Mouse (Mus musculus) neural tube, embryonic 12.5 days (tissue): ENCODE results near the gene Lrig1. TPM values are rescaled to one million over a fixed set of nuclear protein-coding genes. Genes with fewer than 3 reads are reported as not detected.

Experiments
- ATAC-seq: fragments of 200-750 bp; cut with Nextera tagmentation; 2 replicates; pipeline ENCODE4 v1.8.0; 2017; ENCODE audit warnings: low read depth, mild to moderate bottlenecking, moderate TSS enrichment, moderate library complexity; ENCODE audit not compliant: low FRiP score
- H3K27ac ChIP-seq: fragments of 300-500 bp; sonication (generic); 2 replicates; pipeline ENCODE4 v1.5.1; 2016
- H3K27me3 ChIP-seq: fragments of 300-500 bp; sonication (generic); replicated peaks from 2 replicates; pipeline ENCODE4 v1.6.1; 2016; ENCODE audit warnings: mild to moderate bottlenecking
- H3K36me3 ChIP-seq: fragments of 300-500 bp; sonication (generic); 2 replicates; pipeline ENCODE4 v1.6.1; 2016; ENCODE audit warnings: mild to moderate bottlenecking
- H3K4me1 ChIP-seq: fragments of 300-500 bp; sonication (generic); 2 replicates; pipeline ENCODE4 v1.6.1; 2016
- H3K4me2 ChIP-seq: fragments of 300-500 bp; sonication (generic); replicated peaks from 2 replicates; pipeline ENCODE4 v1.6.1; 2016; ENCODE audit warnings: mild to moderate bottlenecking
- H3K4me3 ChIP-seq: fragments of 300-500 bp; sonication (generic); 2 replicates; pipeline ENCODE4 v1.5.1; 2016
- H3K9ac ChIP-seq: fragments of 300-500 bp; sonication (generic); 2 replicates; pipeline ENCODE4 v1.6.1; 2016; ENCODE audit warnings: mild to moderate bottlenecking
- H3K9me3 ChIP-seq: fragments of 300-500 bp; sonication (generic); 2 replicates; pipeline ENCODE4 v1.6.1; 2016; ENCODE audit warnings: mild to moderate bottlenecking
- WGBS: fragments of 180-500 bp; shearing (Covaris S2); methylation state at CpG from one replicate; pipeline ENCODE4 v1.1.7; 2016; 5-methylcytosine and 5-hydroxymethylcytosine counted together
- polyA plus RNA-seq: library from polyadenylated mRNA; unstranded; fragments of >200 nt; fragmentation: Nextera tagmentation; extraction: Ambion mirVana; gene quantifications from 2 replicates; pipeline ENCODE4 v1.2.1, GENCODE M21; 2016

The Lrig1 gene
- polyA plus RNA-seq, 1 experiment from 2014 or later, result 20.4 TPM

DNA sequence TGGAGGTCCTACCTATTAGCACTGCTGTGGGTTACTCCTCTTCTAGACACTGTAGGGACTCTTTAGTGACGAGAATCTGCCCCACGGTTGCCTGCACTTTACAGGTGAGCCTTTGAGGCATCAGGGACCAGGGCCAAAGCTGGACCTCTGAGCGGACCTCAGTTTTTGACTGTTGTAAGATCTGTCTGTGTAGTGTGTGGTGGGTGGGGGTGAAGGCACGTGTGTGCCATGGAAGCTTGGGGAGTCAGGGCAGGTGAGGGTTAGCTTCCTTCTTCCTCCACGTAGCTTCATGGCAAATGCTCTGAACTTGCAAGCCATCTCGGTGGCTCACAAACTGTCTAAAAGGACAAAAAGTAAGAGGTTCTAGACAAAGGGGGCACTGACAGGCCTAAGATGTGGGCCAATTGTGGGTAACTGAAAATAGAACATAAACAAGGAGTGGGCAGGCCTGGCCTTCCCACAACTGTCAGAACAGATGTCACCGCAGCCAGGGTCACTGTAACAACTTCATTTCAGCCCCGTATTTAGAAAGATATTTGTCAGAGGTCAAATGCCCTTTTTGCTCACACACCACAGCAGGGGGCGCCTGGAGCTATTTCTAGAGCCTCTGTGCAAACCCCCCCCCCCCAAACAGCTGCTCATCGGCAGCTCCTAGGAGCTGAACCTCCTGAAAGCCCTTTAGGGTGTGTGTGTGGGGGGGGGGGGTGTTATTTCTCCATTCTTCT is 103.0 kb downstream of the Lrig1 start:
- 0 out of 2 replicates have a peak, but pooled peaks cover 3% of the 10 kb centered on the region for H3K36me3 ChIP-seq
- WGBS, result 67% methylated on average over 10 of the region's 10 CpGs
- H3K9ac ChIP-seq, result no peak overlapping the region
- peaks cover 15% of the 10 kb centered on the region for H3K4me1 ChIP-seq
- no peak for ATAC-seq
- H3K27ac ChIP-seq, result no peak overlapping the region
- no peaks in the 10 kb centered on the region for H3K9me3 ChIP-seq
- no peaks in the 10 kb centered on the region for H3K27me3 ChIP-seq
- H3K4me3 ChIP-seq, result no peak overlapping the region
- no peak overlapping the region for H3K4me2 ChIP-seq

DNA sequence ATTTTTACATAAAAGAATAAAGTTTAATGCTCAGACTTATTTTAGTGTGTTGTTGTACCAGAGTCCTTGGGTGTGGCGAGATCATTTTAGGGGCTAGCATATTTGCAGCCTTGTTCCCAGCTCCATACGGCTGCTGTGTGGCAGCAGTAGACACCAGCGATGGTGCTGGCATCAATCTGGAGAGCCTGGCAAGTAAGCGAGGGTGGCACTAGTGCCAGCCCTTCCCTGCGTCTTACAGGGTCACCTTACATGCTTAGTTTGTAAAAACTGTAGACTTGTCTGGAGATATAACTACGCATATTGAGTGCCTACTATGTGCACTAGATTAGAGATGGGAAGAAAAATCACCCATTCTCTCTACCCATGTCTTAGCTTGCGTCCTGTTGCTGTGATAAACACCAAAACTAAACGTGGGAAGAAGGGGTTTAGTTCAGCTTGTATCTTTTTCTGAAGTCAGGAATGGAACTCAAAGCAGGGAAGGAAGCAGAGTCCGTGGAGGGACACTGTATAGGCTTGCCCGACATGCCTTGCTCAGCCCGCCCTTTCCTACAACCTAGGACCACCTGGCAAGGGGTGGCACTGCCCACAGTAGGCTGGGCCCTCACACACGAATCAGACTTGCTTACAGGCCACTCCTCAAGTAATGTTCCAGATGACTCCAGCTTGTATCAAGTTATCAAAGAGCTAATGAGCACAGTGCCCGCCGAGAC is 103.8 kb downstream of the Lrig1 start:
- peaks cover 15% of the 10 kb centered on the region for H3K4me1 ChIP-seq
- 90% methylated on average over 14 of the region's 14 CpGs for WGBS
- H3K4me2 ChIP-seq, result no peak overlapping the region
- ATAC-seq, result no peak
- H3K9me3 ChIP-seq, result no peaks in the 10 kb centered on the region
- H3K27me3 ChIP-seq, result no peaks in the 10 kb centered on the region
- no peak overlapping the region for H3K27ac ChIP-seq
- no peak overlapping the region for H3K9ac ChIP-seq
- H3K4me3 ChIP-seq, result no peak overlapping the region
- H3K36me3 ChIP-seq, result no peaks in the 10 kb centered on the region

DNA sequence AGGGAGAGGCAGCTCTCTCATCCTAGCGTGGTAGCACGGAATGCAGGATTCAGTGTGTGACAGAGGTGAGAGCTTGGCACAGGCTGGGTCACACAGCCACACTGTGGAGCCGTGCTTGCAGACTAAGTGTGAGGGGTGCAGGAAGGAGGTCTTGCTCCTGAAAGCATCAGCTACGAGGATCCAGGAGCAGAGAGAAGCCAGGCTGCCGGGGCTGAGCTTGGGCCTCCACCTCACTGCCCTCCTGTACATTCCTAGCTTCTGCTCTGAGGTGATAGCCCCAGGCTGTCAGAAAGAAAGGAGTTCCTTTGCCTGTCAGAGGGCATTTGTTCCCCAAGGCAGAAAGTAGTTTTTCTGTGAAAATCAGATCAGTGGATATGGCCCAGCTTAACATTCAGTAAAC is 104.8 kb downstream of the Lrig1 start:
- WGBS, result 65% methylated on average over 5 of the region's 5 CpGs
- no peak overlapping the region for H3K4me3 ChIP-seq
- no peak overlapping the region for H3K9ac ChIP-seq
- H3K27me3 ChIP-seq, result no peaks in the 10 kb centered on the region
- H3K4me1 ChIP-seq, result peaks cover 15% of the 10 kb centered on the region
- H3K4me2 ChIP-seq, result no peak overlapping the region
- H3K9me3 ChIP-seq, result no peaks in the 10 kb centered on the region
- no peak overlapping the region for H3K27ac ChIP-seq
- no peak for ATAC-seq
- no peaks in the 10 kb centered on the region for H3K36me3 ChIP-seq

DNA sequence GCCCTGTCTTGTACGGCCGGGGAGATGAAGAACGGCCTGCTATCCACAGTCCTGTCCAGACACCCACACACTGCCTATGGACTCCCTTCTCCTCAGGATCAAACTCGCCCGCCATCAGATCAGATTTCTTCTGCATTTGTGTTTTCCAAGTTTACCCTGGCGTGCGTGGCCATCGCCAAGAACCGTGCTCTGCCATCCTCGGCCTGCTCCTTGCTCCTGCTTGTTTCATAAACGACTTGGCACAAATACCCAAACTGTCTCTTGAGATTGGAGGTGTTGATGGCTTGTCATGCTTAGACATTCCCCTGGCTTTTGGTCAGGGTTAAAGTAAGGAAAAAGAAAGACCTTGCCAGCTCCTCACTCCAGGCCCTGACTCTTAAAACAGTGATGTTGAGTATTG is 105.2 kb downstream of the Lrig1 start:
- WGBS, result 89% methylated on average over 11 of the region's 11 CpGs
- H3K9me3 ChIP-seq, result no peaks in the 10 kb centered on the region
- ATAC-seq, result no peak
- H3K9ac ChIP-seq, result no peak overlapping the region
- no peaks in the 10 kb centered on the region for H3K36me3 ChIP-seq
- peaks cover 15% of the 10 kb centered on the region for H3K4me1 ChIP-seq
- no peak overlapping the region for H3K27ac ChIP-seq
- no peaks in the 10 kb centered on the region for H3K27me3 ChIP-seq
- H3K4me3 ChIP-seq, result no peak overlapping the region
- no peak overlapping the region for H3K4me2 ChIP-seq

DNA sequence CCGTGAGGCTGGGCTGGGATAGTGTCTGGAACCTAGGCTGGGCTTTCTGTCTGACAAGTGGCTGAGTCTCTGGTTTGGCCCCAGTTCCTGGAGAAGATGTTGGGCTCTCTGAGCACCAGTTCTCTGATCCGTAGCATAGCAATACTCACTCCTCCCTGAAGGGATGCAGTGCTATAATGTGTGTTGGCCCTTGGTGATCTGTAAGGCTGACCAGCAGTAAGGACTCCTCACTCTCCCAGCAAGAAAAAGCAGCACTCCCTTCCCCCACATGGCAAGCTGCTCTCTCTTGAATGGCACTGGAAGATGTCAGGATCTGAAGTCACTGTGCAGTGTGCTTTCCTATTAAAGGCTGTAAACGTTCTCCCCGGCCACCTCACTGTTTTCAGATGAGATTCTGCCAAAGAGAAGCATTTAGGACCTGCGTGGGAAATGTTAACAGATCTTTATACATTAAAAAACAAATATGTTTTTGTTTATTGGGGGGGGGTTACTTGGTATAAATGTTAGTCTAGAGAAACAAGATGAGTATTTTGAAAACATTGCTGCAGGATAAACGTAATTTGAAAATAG is 105.8 kb downstream of the Lrig1 start:
- Histone ChIP-seq H3K4me2 (no peak overlapping the region), H3K27me3 (no peaks in the 10 kb centered on the region), H3K27ac (no peak overlapping the region), H3K4me3 (no peak overlapping the region), H3K9me3 (no peaks in the 10 kb centered on the region), H3K9ac (no peak overlapping the region), H3K36me3 (no peaks in the 10 kb centered on the region), H3K4me1 (peaks cover 15% of the 10 kb centered on the region)
- WGBS, result 74% methylated on average over 6 of the region's 6 CpGs
- no peak for ATAC-seq

DNA sequence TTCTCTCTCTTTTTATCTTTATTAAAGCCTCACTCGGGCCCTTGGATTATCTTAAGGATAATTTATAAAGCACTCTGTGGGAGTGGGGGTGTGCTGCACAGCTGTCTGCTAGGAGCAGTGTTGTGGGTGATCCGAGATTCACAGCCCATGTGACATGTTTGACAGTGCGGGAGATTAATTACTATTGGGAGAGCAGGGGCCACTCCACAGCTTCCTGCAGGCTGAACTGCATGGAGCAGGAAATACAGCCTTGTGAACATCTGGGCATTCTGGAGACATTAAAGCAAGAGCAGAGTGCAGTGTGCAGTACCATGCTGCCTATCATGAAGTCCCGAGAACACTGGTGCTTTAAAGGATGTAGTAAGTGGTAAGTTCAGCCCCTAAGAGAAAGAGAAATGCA is 107.2 kb downstream of the Lrig1 start:
- 22% methylated on average over 4 of the region's 4 CpGs for WGBS
- no peak overlapping the region; the same call in 1 of the 2 replicates for H3K4me2 ChIP-seq
- H3K9ac ChIP-seq, result no peak overlapping the region
- H3K27me3 ChIP-seq, result no peaks in the 10 kb centered on the region
- no peak overlapping the region for H3K27ac ChIP-seq
- peak; percentile 56; the same call in 1 of the 2 replicates for ATAC-seq
- no peaks in the 10 kb centered on the region for H3K36me3 ChIP-seq
- peaks cover 15% of the 10 kb centered on the region for H3K4me1 ChIP-seq
- H3K4me3 ChIP-seq, result no peak overlapping the region
- H3K9me3 ChIP-seq, result no peaks in the 10 kb centered on the region

- peak overlapping the region; percentile 12; the same call in 1 of the 2 replicates for H3K4me2 ChIP-seq
- 34% methylated on average over 8 of the region's 8 CpGs for WGBS
Measured at GRCm38 (mm10) chr6:94592243-94592642, 107.7 kb downstream of the Lrig1 start.

GRCm38 (mm10) chr6:94588365-94588764 is 111.6 kb downstream of the Lrig1 start:
- WGBS, result 84% methylated on average over 4 of the region's 4 CpGs
- Histone ChIP-seq H3K4me2 (no peak overlapping the region), H3K36me3 (no peaks in the 10 kb centered on the region), H3K4me3 (no peak overlapping the region), H3K9me3 (no peaks in the 10 kb centered on the region), H3K27ac (no peak overlapping the region), H3K27me3 (no peaks in the 10 kb centered on the region), H3K4me1 (peaks cover 15% of the 10 kb centered on the region), H3K9ac (no peak overlapping the region)
- no peak for ATAC-seq

More at GRCm38 (mm10) chr6:94592243-94592642, 107.7 kb downstream of the Lrig1 start:
- H3K4me3 ChIP-seq, result no peak overlapping the region
- H3K36me3 ChIP-seq, result no peaks in the 10 kb centered on the region
- H3K9me3 ChIP-seq, result no peaks in the 10 kb centered on the region
- no peak overlapping the region for H3K27ac ChIP-seq
- H3K4me1 ChIP-seq, result peaks cover 15% of the 10 kb centered on the region
- ATAC-seq, result no peak
- no peak overlapping the region for H3K9ac ChIP-seq
- H3K27me3 ChIP-seq, result no peaks in the 10 kb centered on the region

DNA sequence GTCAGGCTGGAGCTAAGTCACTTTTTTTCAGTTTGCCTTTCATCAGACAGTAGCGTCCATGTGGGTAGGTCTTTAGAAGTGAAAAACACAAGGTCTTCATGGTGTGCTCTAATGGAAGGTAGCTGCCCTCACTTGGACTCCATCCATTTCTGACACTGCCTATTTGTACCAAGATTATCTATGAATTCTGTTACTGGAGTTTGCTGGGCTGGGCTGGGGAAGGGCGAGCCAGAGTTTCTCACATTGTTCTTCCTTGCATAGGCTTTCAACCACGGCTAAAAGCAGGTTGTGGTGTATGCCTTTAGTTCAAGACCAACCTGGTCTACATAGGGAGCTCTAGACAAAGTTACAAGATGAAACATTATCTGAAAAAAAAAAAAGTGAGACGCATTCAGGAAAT is 115.0 kb downstream of the Lrig1 start:
- Histone ChIP-seq H3K9ac (no peak overlapping the region), H3K4me1 (peaks cover 5% of the 10 kb centered on the region; the same call in 1 of the 2 replicates), H3K27me3 (no peaks in the 10 kb centered on the region), H3K27ac (no peak overlapping the region), H3K4me2 (no peak overlapping the region), H3K4me3 (no peak overlapping the region), H3K9me3 (no peaks in the 10 kb centered on the region), H3K36me3 (no peaks in the 10 kb centered on the region)
- WGBS, result 88% methylated on average over 4 of the region's 4 CpGs
- ATAC-seq, result no peak

DNA sequence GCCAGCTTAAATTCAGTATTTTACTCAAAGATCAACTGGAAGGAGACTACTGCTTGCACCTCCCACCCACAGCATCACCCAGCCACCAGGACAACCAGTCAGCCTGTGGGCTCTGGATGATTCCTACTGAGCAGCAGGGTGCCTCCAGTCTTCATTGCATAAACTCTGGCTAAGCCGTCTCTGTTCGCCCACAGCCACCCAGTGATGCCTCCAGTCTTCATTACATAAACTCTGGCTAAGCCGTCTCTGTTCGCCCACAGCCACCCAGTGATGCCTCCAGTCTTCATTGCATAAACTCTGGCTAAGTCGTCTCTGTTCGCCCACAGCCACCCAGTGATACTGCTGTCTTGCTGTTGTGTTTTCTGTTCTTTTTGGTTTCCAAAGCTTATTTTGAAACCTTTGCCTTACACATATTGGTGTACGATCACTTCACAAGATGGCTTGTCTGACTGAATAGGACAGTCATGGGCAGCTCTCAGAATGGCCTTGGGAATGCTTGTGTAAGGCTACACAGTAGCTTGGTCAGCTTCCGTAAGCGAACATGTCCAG is 115.7 kb downstream of the Lrig1 start:
- Histone ChIP-seq H3K4me3 (no peak overlapping the region), H3K4me2 (no peak overlapping the region), H3K27ac (no peak overlapping the region), H3K27me3 (no peaks in the 10 kb centered on the region), H3K9ac (no peak overlapping the region), H3K9me3 (no peaks in the 10 kb centered on the region), H3K4me1 (peaks cover 5% of the 10 kb centered on the region; the same call in 1 of the 2 replicates), H3K36me3 (no peaks in the 10 kb centered on the region)
- no peak for ATAC-seq
- 94% methylated on average over 9 of the region's 9 CpGs for WGBS

DNA sequence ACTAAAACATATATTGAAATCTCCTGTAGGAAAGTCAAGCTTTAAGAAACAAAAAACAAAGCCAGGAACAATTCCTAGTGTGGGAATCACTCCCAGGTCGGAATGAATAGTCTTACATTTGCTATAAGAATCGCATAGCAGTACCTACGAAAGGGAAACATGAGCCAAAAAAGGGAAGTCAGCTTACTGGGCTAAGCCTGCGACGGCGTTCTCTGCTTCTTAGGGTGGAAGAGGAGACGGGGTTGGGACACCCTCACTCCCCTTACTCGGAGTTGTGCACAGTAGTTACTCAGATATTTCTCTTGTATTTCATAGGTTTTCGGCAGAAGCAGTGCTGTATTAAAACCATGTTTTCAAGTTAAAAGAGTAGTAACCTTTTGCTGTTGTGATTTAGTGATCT is 117.9 kb downstream of the Lrig1 start:
- H3K4me1 ChIP-seq, result peaks cover 9% of the 10 kb centered on the region; the same call in 1 of the 2 replicates
- no peaks in the 10 kb centered on the region for H3K27me3 ChIP-seq
- H3K9ac ChIP-seq, result no peak overlapping the region
- H3K4me2 ChIP-seq, result no peak overlapping the region
- H3K9me3 ChIP-seq, result no peaks in the 10 kb centered on the region
- H3K27ac ChIP-seq, result no peak overlapping the region
- ATAC-seq, result no peak
- no peak overlapping the region for H3K4me3 ChIP-seq
- WGBS, result 93% methylated on average over 9 of the region's 9 CpGs
- H3K36me3 ChIP-seq, result no peaks in the 10 kb centered on the region

DNA sequence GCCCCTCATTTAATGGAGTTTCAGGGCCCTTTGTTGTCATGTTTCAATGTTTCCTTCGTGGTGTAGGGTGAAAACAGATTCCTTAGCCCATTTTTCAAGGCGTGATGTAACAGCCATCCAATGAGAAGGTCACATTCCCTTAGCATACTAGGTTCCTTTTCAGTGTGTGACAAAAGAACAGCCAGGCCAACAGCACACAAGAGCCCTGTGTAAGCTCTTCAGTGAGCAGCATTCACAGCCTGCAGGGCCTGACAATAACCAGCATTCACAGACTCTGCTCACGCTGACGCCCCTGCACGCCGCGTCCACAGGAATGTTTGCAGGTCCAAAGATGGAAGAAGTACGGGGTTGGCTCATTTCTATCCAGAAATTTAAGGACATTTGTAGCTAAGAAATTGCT is 122.0 kb downstream of the Lrig1 start:
- no peaks in the 10 kb centered on the region for H3K9me3 ChIP-seq
- no peak overlapping the region for H3K4me2 ChIP-seq
- peak; percentile 80 for ATAC-seq
- H3K4me3 ChIP-seq, result no peak overlapping the region
- H3K4me1 ChIP-seq, result peaks cover 18% of the 10 kb centered on the region
- no peak overlapping the region for H3K27ac ChIP-seq
- no peaks in the 10 kb centered on the region for H3K27me3 ChIP-seq
- no peak overlapping the region for H3K9ac ChIP-seq
- WGBS, result 27% methylated on average over 8 of the region's 8 CpGs
- no peaks in the 10 kb centered on the region for H3K36me3 ChIP-seq
